Mouse (Mus musculus) limb, embryonic 10.5 days (tissue): ENCODE measurements around the gene Mvb12b. TPM values are rescaled to one million over a fixed set of nuclear protein-coding genes. Genes with fewer than 3 reads are reported as not detected.

Experiments used
- DNase-seq: peaks from one replicate; pipeline ENCODE4 v3.0.0-alpha.2; 2017; ENCODE audit warnings: low spot score
- H3K27ac ChIP-seq: fragments of 300-500 bp; sonication (generic); 2 replicates; pipeline ENCODE4 v1.5.1; 2016; ENCODE audit warnings: mild to moderate bottlenecking
- H3K27me3 ChIP-seq: fragments of 300-500 bp; sonication (generic); 2 replicates; pipeline ENCODE4 v1.6.1; 2016; ENCODE audit warnings: low read depth, mild to moderate bottlenecking; ENCODE audit not compliant: poor library complexity, severe bottlenecking
- H3K36me3 ChIP-seq: fragments of 300-500 bp; sonication (generic); 2 replicates; pipeline ENCODE4 v1.6.1; 2016; ENCODE audit warnings: mild to moderate bottlenecking, moderate library complexity
- H3K4me1 ChIP-seq: fragments of 300-500 bp; sonication (generic); 2 replicates; pipeline ENCODE4 v1.6.1; 2016
- H3K4me3 ChIP-seq: fragments of 300-500 bp; sonication (generic); 2 replicates; pipeline ENCODE4 v1.5.1; 2016; ENCODE audit warnings: mild to moderate bottlenecking, moderate library complexity
- H3K9me3 ChIP-seq: fragments of 300-500 bp; sonication (generic); replicated peaks from 2 replicates; pipeline ENCODE4 v1.6.1; 2016; ENCODE audit warnings: mild to moderate bottlenecking
- WGBS: fragments of 180-500 bp; shearing (Covaris S2); methylation state at CpG from one replicate; pipeline ENCODE4 v1.1.7; 2016; 5-methylcytosine and 5-hydroxymethylcytosine counted together
- polyA plus RNA-seq: library from polyadenylated mRNA; unstranded; fragments of >200 nt; fragmentation: Nextera tagmentation; extraction: Ambion mirVana; gene quantifications from 2 replicates; pipeline ENCODE4 v1.2.1, GENCODE M21; 2016

Gene Mvb12b
- polyA plus RNA-seq, 1 experiment from 2014 or later = 17.5 TPM

GRCm38 (mm10) chr2:33878437-33878836 is 9.3 kb downstream of the Mvb12b start:
- DNase-seq = no peak
- Histone ChIP-seq H3K27me3 (no peaks in the 10 kb centered on the region), H3K4me1 (peaks cover 60% of the 10 kb centered on the region), H3K27ac (peak overlapping the region; percentile 91), H3K36me3 (peaks cover 9% of the 10 kb centered on the region), H3K4me3 (no peak overlapping the region), H3K9me3 (no peaks in the 10 kb centered on the region)
- 41% methylated on average over 11 of the region's 11 CpGs for WGBS

- Histone ChIP-seq H3K27me3 (no peaks in the 10 kb centered on the region), H3K4me3 (no peak overlapping the region), H3K4me1 (peaks cover 66% of the 10 kb centered on the region), H3K27ac (peak overlapping the region; percentile 91), H3K9me3 (no peaks in the 10 kb centered on the region), H3K36me3 (peaks cover 15% of the 10 kb centered on the region)
- no peak for DNase-seq
- 63% methylated on average over 6 of the region's 6 CpGs for WGBS
Measured at GRCm38 (mm10) chr2:33877663-33878360, 9.9 kb downstream of the Mvb12b start.

- WGBS = 22% methylated on average over 25 of the region's 25 CpGs
- H3K9me3 ChIP-seq = no peaks in the 10 kb centered on the region
- peak overlapping the region; percentile 91 for H3K27ac ChIP-seq
- peak overlapping the region; percentile 26 for H3K4me3 ChIP-seq
- H3K27me3 ChIP-seq = no peaks in the 10 kb centered on the region
- peak; percentile 85 for DNase-seq
- H3K4me1 ChIP-seq = peaks cover 77% of the 10 kb centered on the region
- H3K36me3 ChIP-seq = peaks cover 26% of the 10 kb centered on the region
Measured at GRCm38 (mm10) chr2:33876529-33877290, 11.0 kb downstream of the Mvb12b start.

GRCm38 (mm10) chr2:33875594-33875993 is 12.2 kb downstream of the Mvb12b start:
- Histone ChIP-seq H3K27me3 (no peaks in the 10 kb centered on the region), H3K36me3 (peaks cover 33% of the 10 kb centered on the region), H3K27ac (peak overlapping the region; percentile 91), H3K4me3 (no peak overlapping the region), H3K9me3 (no peaks in the 10 kb centered on the region), H3K4me1 (peaks cover 88% of the 10 kb centered on the region)
- 77% methylated on average over 12 of the region's 12 CpGs for WGBS
- DNase-seq = no peak

GRCm38 (mm10) chr2:33874856-33875576 is 12.7 kb downstream of the Mvb12b start:
- H3K9me3 ChIP-seq = no peaks in the 10 kb centered on the region
- no peak for DNase-seq
- H3K27me3 ChIP-seq = no peaks in the 10 kb centered on the region
- H3K4me3 ChIP-seq = no peak overlapping the region
- peak overlapping the region; percentile 91 for H3K27ac ChIP-seq
- peaks cover 94% of the 10 kb centered on the region for H3K4me1 ChIP-seq
- peaks cover 33% of the 10 kb centered on the region for H3K36me3 ChIP-seq
- WGBS = 85% methylated on average over 10 of the region's 10 CpGs

GRCm38 (mm10) chr2:33874367-33874766 is 13.4 kb downstream of the Mvb12b start:
- WGBS = 88% methylated on average over 5 of the region's 5 CpGs
- DNase-seq = no peak
- Histone ChIP-seq H3K4me3 (no peak overlapping the region), H3K27ac (0 out of 2 replicates have a peak overlapping the region, but pooled peaks have one; percentile 91), H3K4me1 (peaks cover 100% of the 10 kb centered on the region), H3K9me3 (no peaks in the 10 kb centered on the region), H3K27me3 (no peaks in the 10 kb centered on the region), H3K36me3 (peaks cover 33% of the 10 kb centered on the region)

- 78% methylated on average over 8 of the region's 8 CpGs for WGBS
- no peak overlapping the region for H3K4me3 ChIP-seq
- H3K27ac ChIP-seq = peak overlapping the region; percentile 66; the same call in 1 of the 2 replicates
- H3K4me1 ChIP-seq = peaks cover 99% of the 10 kb centered on the region
- no peaks in the 10 kb centered on the region for H3K9me3 ChIP-seq
- H3K36me3 ChIP-seq = peaks cover 33% of the 10 kb centered on the region
- DNase-seq = no peak
- no peaks in the 10 kb centered on the region for H3K27me3 ChIP-seq
Measured at GRCm38 (mm10) chr2:33873501-33873900, 14.2 kb downstream of the Mvb12b start.

- WGBS = 47% methylated on average over 8 of the region's 8 CpGs
- H3K27me3 ChIP-seq = no peaks in the 10 kb centered on the region
- H3K4me3 ChIP-seq = no peak overlapping the region
- H3K27ac ChIP-seq = peak overlapping the region; percentile 66; the same call in 1 of the 2 replicates
- H3K4me1 ChIP-seq = peaks cover 94% of the 10 kb centered on the region
- no peak for DNase-seq
- no peaks in the 10 kb centered on the region for H3K9me3 ChIP-seq
- peaks cover 33% of the 10 kb centered on the region for H3K36me3 ChIP-seq
Measured at GRCm38 (mm10) chr2:33872841-33873271, 14.9 kb downstream of the Mvb12b start.

GRCm38 (mm10) chr2:33871181-33871520 is 16.6 kb downstream of the Mvb12b start:
- Histone ChIP-seq H3K9me3 (no peaks in the 10 kb centered on the region), H3K36me3 (peaks cover 33% of the 10 kb centered on the region), H3K27ac (peak overlapping the region; percentile 72; the same call in 1 of the 2 replicates), H3K27me3 (no peaks in the 10 kb centered on the region), H3K4me1 (peaks cover 77% of the 10 kb centered on the region), H3K4me3 (no peak overlapping the region)
- no peak for DNase-seq
- WGBS = 75% methylated on average over 4 of the region's 4 CpGs

- 60% methylated on average over 17 of the region's 17 CpGs for WGBS
- H3K9me3 ChIP-seq = no peaks in the 10 kb centered on the region
- H3K36me3 ChIP-seq = peaks cover 33% of the 10 kb centered on the region
- no peak overlapping the region for H3K4me3 ChIP-seq
- peak overlapping the region; percentile 72 for H3K27ac ChIP-seq
- no peak for DNase-seq
- H3K4me1 ChIP-seq = peaks cover 72% of the 10 kb centered on the region
- H3K27me3 ChIP-seq = no peaks in the 10 kb centered on the region
Measured at GRCm38 (mm10) chr2:33870369-33871180, 17.2 kb downstream of the Mvb12b start.

GRCm38 (mm10) chr2:33869689-33870343 is 17.9 kb downstream of the Mvb12b start:
- H3K27me3 ChIP-seq = no peaks in the 10 kb centered on the region
- peaks cover 33% of the 10 kb centered on the region for H3K36me3 ChIP-seq
- DNase-seq = no peak
- H3K9me3 ChIP-seq = no peaks in the 10 kb centered on the region
- H3K4me1 ChIP-seq = peaks cover 64% of the 10 kb centered on the region
- WGBS = 76% methylated on average over 10 of the region's 10 CpGs
- no peak overlapping the region for H3K4me3 ChIP-seq
- peak overlapping the region; percentile 21; the same call in 1 of the 2 replicates for H3K27ac ChIP-seq
